Mouse (Mus musculus): ENCODE results near the gene Tnni1. TPM values are rescaled to one million over a fixed set of nuclear protein-coding genes. Genes with fewer than 3 reads are reported as not detected.
A peak's percentile ranks its signal among the peaks of the same experiment; 100 is the strongest.

Tnni1 gene
- total RNA-seq, 2 experiments from 2014 or later, result 0.26 TPM; not detected in 1

DNA sequence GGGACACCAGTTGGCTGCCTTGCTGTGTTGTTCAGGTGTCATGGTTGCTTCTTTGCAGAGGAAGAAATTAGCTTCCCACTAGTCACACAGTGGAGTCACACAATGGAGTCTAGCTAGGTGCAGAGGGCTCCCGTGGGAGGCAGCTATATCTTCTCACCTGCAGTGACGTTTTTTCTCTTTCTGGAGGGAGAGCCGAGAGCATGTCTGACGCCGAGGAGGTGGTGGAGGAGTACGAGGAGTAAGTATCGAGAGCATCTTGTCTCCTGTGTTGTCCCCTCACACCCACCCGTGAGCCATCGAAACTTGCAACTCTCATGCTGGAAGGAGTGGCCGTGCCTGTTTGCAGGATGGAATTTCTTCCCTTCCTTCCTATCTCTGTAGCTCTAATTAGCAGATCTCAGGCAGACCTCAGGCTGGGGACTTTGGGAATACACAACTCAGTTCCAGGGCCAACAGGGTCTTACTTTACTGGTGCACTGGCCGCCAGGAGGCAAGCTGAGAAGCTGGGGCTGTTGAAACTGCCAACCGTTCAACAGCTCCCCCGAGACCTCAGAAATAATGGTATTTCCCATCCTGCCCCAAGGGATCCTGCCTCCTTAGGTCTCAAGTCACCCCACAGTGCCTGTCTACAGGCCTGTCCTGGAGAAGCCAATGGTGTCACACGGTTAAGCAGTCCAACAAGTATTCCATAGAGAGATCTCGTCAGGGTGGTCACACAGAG lies 61.6 kb downstream of the Tnni1 start:
- no peak for DNase-seq (ENCODE audit: low spot score in 2 of 2)

DNA sequence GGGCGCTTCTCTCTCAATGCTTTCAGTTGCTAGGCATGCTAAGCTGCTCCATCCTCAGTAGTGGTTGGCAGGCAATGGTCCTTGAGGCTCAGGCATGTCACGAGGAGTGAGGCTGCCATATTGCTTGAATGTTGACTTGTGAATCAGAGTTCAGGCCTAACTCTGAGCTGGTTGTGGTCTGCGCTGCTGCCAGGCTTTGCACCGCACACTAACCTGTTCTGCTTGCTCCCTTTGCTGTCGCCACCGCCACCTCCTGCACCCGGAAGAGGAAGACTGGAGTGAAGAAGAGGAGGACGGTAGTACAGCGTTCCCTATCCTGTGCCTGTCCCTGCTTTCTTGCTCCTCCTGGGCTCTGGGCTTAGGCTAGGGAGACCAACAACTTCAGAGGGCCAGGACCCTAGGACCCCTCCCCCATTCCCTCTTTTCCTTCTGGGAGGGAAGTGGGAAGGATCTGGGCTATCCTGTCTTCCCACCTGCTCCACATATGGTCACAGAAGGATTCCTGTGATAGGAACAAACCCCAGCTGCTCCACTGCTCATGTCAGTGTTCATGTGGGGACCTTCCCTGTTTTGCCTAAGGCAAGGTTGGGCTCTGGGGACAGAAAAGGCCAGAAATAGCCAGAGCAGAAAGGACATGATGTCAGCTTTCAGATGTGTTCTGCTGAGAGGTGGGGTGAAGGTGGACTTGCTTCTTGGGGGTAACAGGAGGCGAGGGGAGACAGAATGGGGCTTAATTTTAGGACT lies 64.5 kb downstream of the Tnni1 start:
- no peak for DNase-seq (ENCODE audit: low spot score in 2 of 2)

GRCm38 (mm10) chr1:135844481-135844880 lies 65.2 kb downstream of the Tnni1 start:
- DNase-seq (ENCODE audit: low spot score in 2 of 2), result no peak

- no peak for DNase-seq (ENCODE audit: low spot score in 2 of 2)
Observed at GRCm38 (mm10) chr1:135846632-135847031, 67.4 kb downstream of the Tnni1 start.

- peak; percentile 33 to 36 for DNase-seq (ENCODE audit: low spot score in 2 of 2)
Observed at GRCm38 (mm10) chr1:135847139-135847562, 67.9 kb downstream of the Tnni1 start.

- no peak for DNase-seq (ENCODE audit: low spot score in 2 of 2)
Observed at GRCm38 (mm10) chr1:135847611-135848351, 68.5 kb downstream of the Tnni1 start.

GRCm38 (mm10) chr1:135850722-135851512 lies 71.7 kb downstream of the Tnni1 start:
- DNase-seq (ENCODE audit: low spot score in 2 of 2), result peak in 1 of 2 experiments; percentile 26

DNA sequence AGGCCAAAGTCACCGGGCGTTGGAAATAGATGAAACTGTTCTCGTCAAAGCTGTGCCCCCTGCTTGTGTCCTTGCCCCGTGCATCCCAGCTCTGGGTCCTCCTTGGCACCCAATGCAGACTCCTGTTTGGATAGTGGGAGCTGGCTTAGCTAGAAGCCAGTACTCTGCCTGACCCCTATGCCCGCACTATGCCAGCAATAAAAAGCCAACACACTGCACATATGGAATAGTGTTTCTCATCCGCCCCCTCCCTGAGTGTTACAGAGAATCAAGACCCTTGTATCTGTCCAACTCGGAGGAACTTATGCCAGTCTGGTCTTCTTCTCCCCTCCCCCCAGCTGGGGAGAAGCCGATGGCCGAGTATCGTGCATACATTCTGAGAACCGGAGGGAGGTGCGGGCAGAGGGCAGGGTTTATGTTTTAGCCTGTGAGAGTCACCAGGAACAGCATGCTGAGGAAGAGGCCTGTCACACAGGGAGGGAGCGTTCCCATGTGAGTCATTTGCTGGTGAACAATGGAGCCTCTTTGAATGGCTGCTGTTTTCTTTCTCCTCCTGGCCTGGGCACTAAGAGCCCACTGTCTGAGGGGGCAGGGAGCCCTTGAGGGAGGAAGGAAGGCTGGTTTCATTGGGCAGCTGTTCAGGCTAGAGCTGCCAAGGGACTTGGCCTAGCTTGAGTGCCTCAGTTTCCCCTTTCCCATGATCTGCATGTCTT lies 73.0 kb downstream of the Tnni1 start:
- DNase-seq (ENCODE audit: low spot score in 2 of 2), result no peak

DNA sequence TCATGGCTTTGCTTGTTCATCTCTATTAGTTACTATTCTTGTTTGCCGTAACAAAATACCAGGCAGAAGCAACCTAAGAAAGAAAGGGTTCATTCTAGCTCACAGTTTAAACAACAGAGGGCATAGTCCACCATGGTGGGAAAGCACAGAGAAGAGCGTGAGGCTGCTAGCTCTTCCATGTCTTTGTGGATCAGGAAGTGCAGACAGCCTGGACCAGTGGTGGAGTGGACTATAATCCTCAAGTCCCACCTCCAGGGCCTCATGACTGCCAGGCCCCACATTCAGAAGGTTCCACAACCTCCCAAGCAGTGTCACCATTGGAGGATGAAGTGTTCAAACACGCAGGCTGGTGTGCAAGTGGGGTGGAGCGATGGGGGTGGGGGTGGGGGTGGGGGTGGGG lies 74.0 kb downstream of the Tnni1 start:
- no peak for DNase-seq (ENCODE audit: low spot score in 2 of 2)

- DNase-seq (ENCODE audit: low spot score in 2 of 2), result no peak
Observed at GRCm38 (mm10) chr1:135854591-135855343, 75.5 kb downstream of the Tnni1 start.

DNA sequence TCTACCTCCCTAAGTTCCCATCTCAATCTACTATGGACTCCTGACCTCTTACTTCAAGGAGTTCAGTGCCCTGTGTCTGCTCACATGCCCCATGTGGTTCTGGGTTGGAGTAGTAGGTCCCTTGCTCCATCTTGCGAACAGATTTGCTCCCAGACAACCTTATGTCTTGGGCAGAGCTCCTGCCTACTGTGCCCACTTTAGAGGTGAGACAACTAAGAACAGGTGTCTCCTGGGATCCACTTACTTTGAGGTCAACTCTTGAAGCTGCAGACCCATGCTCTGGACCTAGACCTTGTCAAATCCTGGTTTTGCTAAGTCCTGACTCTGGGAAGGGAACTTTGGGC lies 76.1 kb downstream of the Tnni1 start:
- no peak for DNase-seq (ENCODE audit: low spot score in 2 of 2)

DNA sequence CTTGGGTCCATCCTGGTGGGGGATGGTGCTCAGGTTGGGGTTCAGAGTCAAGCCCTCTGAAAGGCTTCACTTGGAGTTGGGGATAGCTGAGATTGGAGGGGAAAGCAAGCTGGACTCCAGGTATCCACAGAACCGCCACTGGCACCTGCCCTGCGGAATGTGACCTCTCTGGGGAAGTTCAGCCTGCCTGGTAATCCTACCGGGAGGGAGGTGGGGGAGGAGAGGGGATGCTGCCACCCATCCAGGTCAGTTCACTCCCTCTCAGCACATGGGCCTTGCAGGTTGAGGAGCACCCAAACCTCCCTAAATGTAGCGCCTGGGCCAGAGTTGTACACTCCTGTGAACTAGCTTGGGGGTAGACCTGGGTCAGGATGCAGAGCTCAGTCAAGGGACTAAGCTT lies 76.8 kb downstream of the Tnni1 start:
- no peak for DNase-seq (ENCODE audit: low spot score in 2 of 2)

DNA sequence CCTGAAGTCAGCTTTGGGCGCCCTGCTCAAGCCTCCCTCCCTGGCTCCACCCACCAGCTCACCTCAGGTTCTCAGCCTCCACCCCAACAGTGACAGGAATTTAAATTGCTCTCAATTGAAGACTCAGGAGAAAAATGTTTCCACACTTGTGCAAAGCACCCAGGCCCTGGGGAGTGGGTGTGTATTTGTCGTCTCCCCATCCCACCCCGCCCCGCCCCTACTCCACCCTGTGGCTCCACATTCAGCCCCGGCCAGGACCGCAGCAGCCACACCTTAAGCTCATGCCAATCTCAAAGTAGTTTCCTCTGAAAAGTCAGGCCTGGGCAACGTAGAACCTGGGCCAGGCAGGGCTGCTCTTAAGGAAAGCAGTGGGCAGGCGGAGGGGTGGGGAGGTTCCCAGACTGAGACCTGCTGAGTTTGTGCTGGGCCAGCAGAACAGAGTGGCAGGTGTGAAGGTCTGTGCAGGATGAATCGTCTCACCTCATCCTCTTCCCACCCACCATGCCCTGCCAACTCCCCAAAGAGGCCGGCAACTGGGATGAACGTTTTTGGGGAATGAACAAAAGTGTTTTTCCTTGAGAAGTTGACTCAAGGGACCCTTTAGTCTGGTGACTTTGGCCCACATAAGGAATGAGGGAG lies 78.0 kb downstream of the Tnni1 start:
- no peak for DNase-seq (ENCODE audit: low spot score in 2 of 2)

GRCm38 (mm10) chr1:135858533-135858932 lies 79.3 kb downstream of the Tnni1 start:
- no peak for DNase-seq (ENCODE audit: low spot score in 2 of 2)

Other genes starting within 250 kb of the Tnni1 start
- gene Nav1, start 172.1 kb upstream of the Tnni1 start, total RNA-seq (2021), result 10 to 100 TPM; 11.2 to 15.3 TPM
- gene Csrp1, start 59.4 kb upstream of the Tnni1 start, total RNA-seq (2021), result 100 to 1,000 TPM in 1 of 2 experiments, 10 to 100 TPM in 1; 63.7 to 118 TPM
- 100 to 1,000 TPM in 1 of 2 experiments, 10 to 100 TPM in 1; 35.0 to 166 TPM for gene Phlda3, start 13.3 kb upstream of the Tnni1 start, total RNA-seq (2021)
- gene Lad1, start 39.2 kb downstream of the Tnni1 start, total RNA-seq (2021), result under 1 TPM in 1 of 2 experiments, not detected in 1; 0.33 TPM
- 1 to 10 TPM; 1.3 to 2.2 TPM for gene Tnnt2, start 56.9 kb downstream of the Tnni1 start, total RNA-seq (2021)
- gene Pkp1, start 139.8 kb downstream of the Tnni1 start, total RNA-seq (2021), result not detected
- under 1 TPM in 1 of 2 experiments, not detected in 1; 0.10 TPM for gene Igfn1, start 226.9 kb downstream of the Tnni1 start, total RNA-seq (2021)
- gene Tmem9, start 228.7 kb downstream of the Tnni1 start, total RNA-seq (2021), result 10 to 100 TPM; 29.8 to 32.0 TPM